Mouse (Mus musculus): Measurements from ENCODE around the gene Myo1e. TPM values are rescaled to one million over a fixed set of nuclear protein-coding genes. Genes with fewer than 3 reads are reported as not detected.

Myo1e gene
- total and polyA plus RNA-seq, 3 experiments: 82.3 to 186 (median 98.7) TPM

DNA sequence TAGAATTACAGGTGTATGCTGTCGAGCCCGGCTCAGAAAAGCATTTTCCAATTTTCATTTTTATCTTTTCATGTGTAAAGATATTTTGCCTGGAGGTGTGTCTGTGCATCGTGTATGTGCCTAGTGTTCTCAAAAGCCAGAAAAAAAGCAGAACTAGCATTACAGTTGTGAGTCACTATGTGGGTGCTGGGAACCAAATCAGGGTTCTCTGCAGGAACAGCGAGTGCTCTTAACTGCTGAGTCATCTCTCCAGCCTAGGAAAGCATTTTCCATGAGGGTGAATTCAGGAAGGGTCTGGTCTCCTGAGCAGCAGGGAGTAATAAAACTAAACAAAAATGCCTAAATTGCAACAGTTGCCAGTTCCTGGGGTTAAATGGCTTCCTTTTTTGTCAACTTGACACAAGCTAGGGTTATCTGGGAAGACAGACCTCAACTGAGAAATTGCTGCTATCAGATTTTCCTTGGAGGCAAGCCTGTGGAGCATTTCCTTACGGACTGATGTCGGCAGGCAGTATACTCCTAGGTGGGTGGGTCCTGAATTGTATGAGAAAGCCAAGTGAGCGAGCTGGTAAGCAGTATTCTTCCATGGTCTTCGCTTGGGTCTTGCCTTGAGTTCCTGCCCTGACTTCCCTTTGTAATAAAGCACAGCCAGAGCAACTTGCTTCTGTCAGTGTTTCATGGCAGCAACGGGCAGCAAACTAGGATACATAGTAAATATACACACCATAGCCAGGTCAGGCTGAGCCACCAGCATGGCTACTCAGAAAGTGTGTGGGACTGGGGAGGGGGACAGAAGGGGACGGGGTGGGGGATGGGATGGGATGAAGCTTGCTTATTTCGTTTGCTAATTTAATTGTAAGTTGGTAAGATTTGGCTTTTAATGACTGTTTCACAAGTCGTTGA lies 184.8 kb downstream of the Myo1e start:
- H3K4me3 ChIP-seq (replicated peaks in 1 of 3; ENCODE audit: low read depth in 2 of 3, low read length in 2 of 3, poor library complexity in 1 of 3): no peak overlapping the region
- dilution Hi-C loops (cut with MboI; ENCODE audit: extremely low pct_ligation_motif_present, extremely low pct_unique_long_range_greater_than_20kb, low sequenced_read_pairs): no loop called here

DNA sequence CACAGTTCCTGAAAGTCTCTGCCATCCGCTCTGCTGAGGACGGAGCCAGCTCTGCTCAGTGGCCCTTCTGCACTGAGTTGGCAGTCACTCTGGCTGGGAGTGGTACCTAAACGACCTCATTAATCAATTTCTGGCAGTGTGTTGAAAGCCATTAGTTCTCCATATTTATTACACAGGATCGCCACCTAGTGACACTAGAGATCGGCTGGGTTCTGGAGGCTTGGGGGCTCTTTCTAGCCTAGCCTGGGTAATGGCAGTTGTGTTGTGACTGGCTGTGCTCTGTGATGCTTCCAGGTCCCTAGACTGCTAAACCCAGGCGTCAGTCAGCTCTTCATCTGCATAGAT lies 185.4 kb downstream of the Myo1e start:
- H3K27me3 ChIP-seq (replicated peaks): no peaks in the 10 kb centered on the region
- H3K4me1 ChIP-seq (ENCODE audit: control insufficient read depth in 1 of 2, insufficient read depth in 2 of 2): 0 out of 4 replicates have a peak, but pooled peaks cover 2% of the 10 kb centered on the region in 2 experiments
- H3K79me2 ChIP-seq (replicated peaks; ENCODE audit: control insufficient read depth, extremely low read depth, insufficient read depth, poor library complexity, severe bottlenecking): no peaks in the 10 kb centered on the region
- peaks cover 2% of the 10 kb centered on the region for H3K9me3 ChIP-seq (replicated peaks; ENCODE audit: low read length)
- DNase-seq (ENCODE audit: extremely low read depth): no peak
- no peak overlapping the region for H3K27ac ChIP-seq (ENCODE audit: insufficient read depth, low read depth)
- H3K36me3 ChIP-seq (replicated peaks in 1 of 2; ENCODE audit: control insufficient read depth in 1 of 2, insufficient read depth in 1 of 2, low read length in 1 of 2): peaks cover 58 to 94% of the 10 kb centered on the region in 2 experiments
- no peak overlapping the region for H3K4me2 ChIP-seq (ENCODE audit: insufficient read depth, low read depth, poor library complexity, severe bottlenecking)
- dilution Hi-C loops (cut with MboI; ENCODE audit: extremely low pct_ligation_motif_present, extremely low pct_unique_long_range_greater_than_20kb, low sequenced_read_pairs): no loop called here
- TF ChIP-seq CTCF (conservative IDR thresholded peaks at IDR 0.05 in 1 of 2, IDR thresholded peaks at IDR 0.05 in 1 of 2; ENCODE audit: low read depth in 2 of 2, low read length in 2 of 2): peak in 1 of 2 experiments; percentile 64; a peak in 2 of 4 replicates
- peak; percentile 66 for TF ChIP-seq RAD21 (IDR thresholded peaks at IDR 0.05; ENCODE audit: low read depth, low read length)
- TF ChIP-seq USF2 (conservative IDR thresholded peaks at IDR 0.05; ENCODE audit: low read depth, low read length): no peak
- peak; percentile 53 for TF ChIP-seq SMC3 (IDR thresholded peaks at IDR 0.05; ENCODE audit: low read depth, low read length)
- H3K9ac ChIP-seq (ENCODE audit: insufficient read depth, low read depth): no peak overlapping the region
- in situ Hi-C loops (cut with MboI; ENCODE audit: low pct_ligation_motif_present, low pct_unique_long_range_greater_than_20kb, low sequenced_read_pairs): no loop called here
- no peak overlapping the region for H3K4me3 ChIP-seq (replicated peaks in 1 of 3; ENCODE audit: low read depth in 2 of 3, low read length in 2 of 3, poor library complexity in 1 of 3)

More for the DNA sequence above, 184.8 kb downstream of the Myo1e start:
- no peaks in the 10 kb centered on the region for H3K79me2 ChIP-seq (replicated peaks; ENCODE audit: control insufficient read depth, extremely low read depth, insufficient read depth, poor library complexity, severe bottlenecking)
- peaks cover 2% of the 10 kb centered on the region for H3K9me3 ChIP-seq (replicated peaks; ENCODE audit: low read length)
- in situ Hi-C loops (cut with MboI; ENCODE audit: low pct_ligation_motif_present, low pct_unique_long_range_greater_than_20kb, low sequenced_read_pairs): no loop called here
- TF ChIP-seq IRF4 (IDR thresholded peaks at IDR 0.05; ENCODE audit: low read depth, low read length): no peak
- TF ChIP-seq MAFK (IDR thresholded peaks at IDR 0.05; ENCODE audit: insufficient replicate concordance, low read length): peak; percentile 54; the same call in 1 of the 2 replicates
- no peak for TF ChIP-seq JUN (IDR thresholded peaks at IDR 0.05; ENCODE audit: insufficient read depth, low read depth, low read length)
- TF ChIP-seq JUND (conservative IDR thresholded peaks at IDR 0.05; ENCODE audit: low read depth, low read length): no peak
- H3K36me3 ChIP-seq (replicated peaks in 1 of 2; ENCODE audit: control insufficient read depth in 1 of 2, insufficient read depth in 1 of 2, low read length in 1 of 2): peaks cover 63 to 94% of the 10 kb centered on the region in 2 experiments
- DNase-seq (ENCODE audit: extremely low read depth): peak; percentile 43
- H3K4me1 ChIP-seq (ENCODE audit: control insufficient read depth in 1 of 2, insufficient read depth in 2 of 2): 0 out of 4 replicates have a peak, but pooled peaks cover 2% of the 10 kb centered on the region in 2 experiments
- no peak overlapping the region for H3K27ac ChIP-seq (ENCODE audit: insufficient read depth, low read depth)
- H3K27me3 ChIP-seq (replicated peaks): no peaks in the 10 kb centered on the region
- H3K9ac ChIP-seq (ENCODE audit: insufficient read depth, low read depth): no peak overlapping the region
- no peak overlapping the region for H3K4me2 ChIP-seq (ENCODE audit: insufficient read depth, low read depth, poor library complexity, severe bottlenecking)

DNA sequence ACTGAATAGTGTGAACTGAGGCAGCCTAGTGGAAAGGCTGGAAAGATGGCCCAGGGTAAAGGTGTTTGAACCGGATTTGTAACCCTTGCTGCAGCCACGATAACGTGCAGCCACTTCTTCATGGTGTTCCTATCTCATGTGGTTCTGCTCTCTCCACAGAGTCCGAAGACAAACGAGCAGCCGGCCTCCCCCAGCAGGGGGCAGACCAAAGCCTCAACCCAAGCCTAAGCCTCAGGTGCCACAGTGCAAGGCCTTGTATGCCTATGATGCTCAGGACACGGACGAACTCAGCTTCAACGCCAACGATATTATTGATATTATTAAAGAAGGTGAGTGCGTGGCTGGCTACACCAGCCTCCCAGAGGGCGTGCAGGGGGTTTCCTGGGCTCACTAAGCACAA lies 188.5 kb downstream of the Myo1e start:
- no peak for DNase-seq (ENCODE audit: extremely low read depth)
- H3K27me3 ChIP-seq (replicated peaks): no peaks in the 10 kb centered on the region
- H3K9ac ChIP-seq (ENCODE audit: insufficient read depth, low read depth): no peak overlapping the region
- H3K9me3 ChIP-seq (replicated peaks; ENCODE audit: low read length): no peaks in the 10 kb centered on the region
- H3K79me2 ChIP-seq (replicated peaks; ENCODE audit: control insufficient read depth, extremely low read depth, insufficient read depth, poor library complexity, severe bottlenecking): no peaks in the 10 kb centered on the region
- H3K36me3 ChIP-seq (replicated peaks in 1 of 2; ENCODE audit: control insufficient read depth in 1 of 2, insufficient read depth in 1 of 2, low read length in 1 of 2): peaks cover 58 to 90% of the 10 kb centered on the region in 2 experiments
- 0 out of 4 replicates have a peak, but pooled peaks cover 0 to 2% of the 10 kb centered on the region in 2 experiments for H3K4me1 ChIP-seq (ENCODE audit: control insufficient read depth in 1 of 2, insufficient read depth in 2 of 2)
- H3K4me3 ChIP-seq (replicated peaks in 1 of 3; ENCODE audit: low read depth in 2 of 3, low read length in 2 of 3, poor library complexity in 1 of 3): no peak overlapping the region
- TF ChIP-seq SMC3 (IDR thresholded peaks at IDR 0.05; ENCODE audit: low read depth, low read length) (peak; percentile 40), E2F4 (IDR thresholded peaks at IDR 0.05; ENCODE audit: insufficient replicate concordance, low read depth, low read length) (no peak), RAD21 (IDR thresholded peaks at IDR 0.05; ENCODE audit: low read depth, low read length) (peak; percentile 13), CTCF (conservative IDR thresholded peaks at IDR 0.05 in 1 of 2, IDR thresholded peaks at IDR 0.05 in 1 of 2; ENCODE audit: low read depth in 2 of 2, low read length in 2 of 2) (peak in 1 of 2 experiments; percentile 55; a peak in 2 of 4 replicates)
- no peak overlapping the region for H3K4me2 ChIP-seq (ENCODE audit: insufficient read depth, low read depth, poor library complexity, severe bottlenecking)
- no peak overlapping the region for H3K27ac ChIP-seq (ENCODE audit: insufficient read depth, low read depth)
- in situ Hi-C loops (cut with MboI; ENCODE audit: low pct_ligation_motif_present, low pct_unique_long_range_greater_than_20kb, low sequenced_read_pairs) (no loop called here), dilution Hi-C loops (cut with MboI; ENCODE audit: extremely low pct_ligation_motif_present, extremely low pct_unique_long_range_greater_than_20kb, low sequenced_read_pairs) (no loop called here)
